Mouse (Mus musculus) neural tube, embryonic 14.5 days (tissue): ENCODE results near the gene Tmem30c. TPM values are rescaled to one million over a fixed set of nuclear protein-coding genes. Genes with fewer than 3 reads are reported as not detected.

Experiments used
- ATAC-seq: fragments of 200-750 bp; cut with Nextera tagmentation; 2 replicates; pipeline ENCODE4 v1.8.0; 2017; ENCODE audit warnings: low read depth, mild to moderate bottlenecking, moderate TSS enrichment, moderate library complexity
- H3K27ac ChIP-seq: fragments of 300-500 bp; sonication (generic); 2 replicates; pipeline ENCODE4 v1.5.1; 2014; ENCODE audit warnings: low read depth, mild to moderate bottlenecking, control low read depth, low read length, moderate library complexity, mixed read lengths
- H3K27me3 ChIP-seq: fragments of 300-500 bp; sonication (generic); 2 replicates; pipeline ENCODE4 v1.6.1; 2014; ENCODE audit warnings: low read length; ENCODE audit not compliant: control insufficient read depth, insufficient read depth
- H3K36me3 ChIP-seq: fragments of 300-500 bp; sonication (generic); 2 replicates; pipeline ENCODE4 v1.6.1; 2014; ENCODE audit warnings: low read length, mixed read lengths; ENCODE audit not compliant: control insufficient read depth, insufficient read depth
- H3K4me1 ChIP-seq: fragments of 300-500 bp; sonication (generic); 2 replicates; pipeline ENCODE4 v1.6.1; 2014; ENCODE audit warnings: low read length; ENCODE audit not compliant: control insufficient read depth, insufficient read depth
- H3K4me2 ChIP-seq: fragments of 300-500 bp; sonication (generic); 2 replicates; pipeline ENCODE4 v1.6.1; 2014; ENCODE audit warnings: mild to moderate bottlenecking, low read depth, low read length, control low read depth
- H3K4me3 ChIP-seq: fragments of 300-500 bp; sonication (generic); 2 replicates; pipeline ENCODE4 v1.5.1; 2014; ENCODE audit warnings: low read depth, low read length, control low read depth, mixed read lengths
- H3K9ac ChIP-seq: fragments of 300-500 bp; sonication (generic); replicated peaks from 2 replicates; pipeline ENCODE4 v1.6.1; 2014; ENCODE audit warnings: low read depth, mild to moderate bottlenecking, control low read depth, low read length, mixed read lengths
- H3K9me3 ChIP-seq: fragments of 300-500 bp; sonication (generic); 2 replicates; pipeline ENCODE4 v1.6.1; 2016; ENCODE audit warnings: low read length; ENCODE audit not compliant: control insufficient read depth
- WGBS: fragments of 180-500 bp; shearing (Covaris S2); extraction: QIAGEN DNeasy Blood & Tissue Kit; methylation state at CpG from one replicate; pipeline ENCODE4 v1.1.7; 2014; 5-methylcytosine and 5-hydroxymethylcytosine counted together
- polyA plus RNA-seq: library from polyadenylated mRNA; unstranded; fragments of >200 nt; fragmentation: Nextera tagmentation; extraction: Ambion mirVana; gene quantifications from 2 replicates; pipeline ENCODE4 v1.2.1, GENCODE M21; 2014

Tmem30c gene
- polyA plus RNA-seq, 1 experiment from 2014 or later, result 0.74 TPM

DNA sequence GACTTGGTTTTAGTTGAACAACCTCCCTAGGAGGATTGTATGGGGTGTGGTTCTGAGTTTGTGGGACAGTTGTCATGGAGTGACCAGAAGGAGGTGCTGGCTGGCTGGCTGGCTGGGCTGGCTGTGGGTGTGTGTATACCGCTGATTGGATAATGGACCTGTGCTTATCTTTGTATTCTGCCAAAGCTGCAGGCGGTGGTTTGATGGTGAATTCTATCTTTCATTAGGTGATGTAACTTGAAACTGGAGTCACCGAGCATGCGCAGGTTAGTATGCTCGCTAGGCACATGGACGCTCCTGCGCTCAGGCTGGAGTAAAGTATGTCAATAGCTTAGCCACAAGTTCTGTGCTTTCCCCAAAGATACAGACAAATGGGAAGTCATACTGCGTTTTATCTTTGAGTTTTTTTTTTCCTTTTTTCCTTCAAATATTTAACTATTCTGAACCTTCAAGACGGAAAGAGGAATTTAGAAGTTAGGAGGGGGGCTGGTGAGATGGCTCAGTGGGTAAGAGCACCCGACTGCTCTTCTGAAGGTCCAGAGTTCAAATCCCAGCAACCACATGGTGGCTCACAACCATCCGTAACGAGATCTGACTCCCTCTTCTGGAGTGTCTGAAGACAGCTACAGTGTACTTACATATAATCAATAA, 13.6 kb downstream of the Tmem30c start:
- H3K4me2 ChIP-seq, result no peak overlapping the region
- ATAC-seq, result no peak
- H3K9me3 ChIP-seq, result no peaks in the 10 kb centered on the region
- no peak overlapping the region for H3K27ac ChIP-seq
- no peak overlapping the region for H3K4me3 ChIP-seq
- no peaks in the 10 kb centered on the region for H3K4me1 ChIP-seq
- WGBS, result 94% methylated on average over 10 of the region's 12 CpGs
- no peaks in the 10 kb centered on the region for H3K27me3 ChIP-seq
- no peak overlapping the region for H3K9ac ChIP-seq
- no peaks in the 10 kb centered on the region for H3K36me3 ChIP-seq

DNA sequence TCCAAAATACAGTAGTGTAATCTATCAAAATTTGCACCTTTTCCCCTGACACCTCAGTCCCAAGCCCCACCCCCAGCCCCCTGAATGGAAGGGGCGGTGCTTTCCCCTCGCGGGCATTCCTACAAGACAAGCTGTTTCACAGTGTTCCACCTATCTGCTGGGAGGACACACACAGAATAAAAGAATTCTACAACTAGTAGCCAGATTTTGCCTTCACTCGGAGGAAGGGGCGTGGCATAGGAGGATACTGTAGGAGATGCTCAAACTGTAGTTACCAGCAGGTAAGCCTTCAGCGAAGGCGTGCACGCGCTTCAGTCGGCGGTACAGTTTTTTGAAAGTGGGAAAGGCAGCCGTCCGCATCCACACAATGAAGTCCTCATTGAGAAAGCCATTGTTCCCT, 22.9 kb downstream of the Tmem30c start:
- Histone ChIP-seq H3K4me1 (no peaks in the 10 kb centered on the region), H3K4me2 (no peak overlapping the region), H3K9ac (no peak overlapping the region), H3K4me3 (no peak overlapping the region), H3K9me3 (no peaks in the 10 kb centered on the region), H3K36me3 (no peaks in the 10 kb centered on the region), H3K27ac (no peak overlapping the region), H3K27me3 (no peaks in the 10 kb centered on the region)
- 91% methylated on average over 13 of the region's 13 CpGs for WGBS
- ATAC-seq, result no peak

DNA sequence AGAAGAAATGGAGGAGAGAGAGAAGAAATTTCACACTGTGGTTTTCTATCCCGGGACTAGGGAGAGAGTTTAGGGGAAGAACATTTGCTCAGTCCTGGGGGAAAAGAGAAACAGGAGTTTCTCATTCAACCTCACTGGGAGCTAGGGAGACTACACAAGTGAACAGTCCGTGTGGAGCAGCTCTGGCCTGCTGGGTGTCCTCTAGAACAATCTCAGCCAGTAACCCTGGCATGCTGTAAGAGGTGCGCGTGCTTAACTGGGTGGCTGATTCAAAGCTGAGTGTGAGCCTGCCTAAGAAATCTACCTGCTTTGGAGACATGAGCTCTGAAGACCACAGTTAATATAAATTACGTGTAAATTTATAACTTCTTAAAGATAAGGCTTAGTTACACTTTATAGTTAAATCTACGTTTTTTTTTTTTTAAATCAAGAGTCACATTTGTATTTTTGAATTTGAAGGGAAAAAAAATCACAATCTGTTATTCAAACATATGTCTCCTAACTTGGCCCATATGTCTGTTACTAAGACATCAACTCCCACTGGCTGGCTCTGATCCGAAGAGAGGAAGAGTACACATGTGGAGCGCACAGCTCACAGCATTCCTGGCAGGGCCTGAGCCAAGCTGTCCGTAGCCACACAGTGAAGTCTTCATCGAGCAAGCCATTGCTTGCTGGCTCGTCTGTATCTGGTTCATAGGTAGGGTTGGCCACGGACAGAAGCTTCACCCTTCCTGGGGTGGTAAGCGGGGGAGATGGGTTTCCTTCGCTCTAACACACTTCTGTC, 24.4 kb downstream of the Tmem30c start:
- H3K36me3 ChIP-seq, result no peaks in the 10 kb centered on the region
- no peak overlapping the region for H3K4me3 ChIP-seq
- no peak for ATAC-seq
- no peak overlapping the region for H3K27ac ChIP-seq
- no peak overlapping the region for H3K4me2 ChIP-seq
- WGBS, result 88% methylated on average over 14 of the region's 14 CpGs
- H3K27me3 ChIP-seq, result no peaks in the 10 kb centered on the region
- H3K9me3 ChIP-seq, result no peaks in the 10 kb centered on the region
- no peak overlapping the region for H3K9ac ChIP-seq
- H3K4me1 ChIP-seq, result no peaks in the 10 kb centered on the region

DNA sequence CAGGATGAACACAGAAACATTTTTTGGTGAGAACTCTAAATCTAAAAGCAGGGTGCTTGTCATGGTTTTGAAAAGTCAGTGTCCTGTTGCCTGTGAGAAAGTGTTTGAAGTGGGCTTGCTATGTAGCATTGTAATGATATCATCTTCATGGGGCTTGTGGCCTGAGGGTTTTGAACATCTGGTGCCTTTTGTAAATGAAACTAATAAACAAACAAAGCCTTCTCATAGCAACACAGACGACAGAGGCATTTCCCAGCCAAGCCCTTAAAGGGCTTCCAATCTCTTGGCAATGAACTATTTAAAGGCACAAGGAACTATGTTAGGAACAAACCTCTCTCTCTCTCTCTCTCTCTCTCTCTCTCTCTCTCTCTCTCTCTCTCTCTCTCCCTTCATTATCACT, 25.6 kb downstream of the Tmem30c start:
- Histone ChIP-seq H3K36me3 (no peaks in the 10 kb centered on the region), H3K4me3 (no peak overlapping the region), H3K27ac (no peak overlapping the region), H3K9ac (no peak overlapping the region), H3K4me1 (no peaks in the 10 kb centered on the region), H3K4me2 (no peak overlapping the region), H3K27me3 (no peaks in the 10 kb centered on the region), H3K9me3 (no peaks in the 10 kb centered on the region)
- no peak for ATAC-seq
- 9% methylated on average over 1 of the region's 1 CpGs for WGBS

DNA sequence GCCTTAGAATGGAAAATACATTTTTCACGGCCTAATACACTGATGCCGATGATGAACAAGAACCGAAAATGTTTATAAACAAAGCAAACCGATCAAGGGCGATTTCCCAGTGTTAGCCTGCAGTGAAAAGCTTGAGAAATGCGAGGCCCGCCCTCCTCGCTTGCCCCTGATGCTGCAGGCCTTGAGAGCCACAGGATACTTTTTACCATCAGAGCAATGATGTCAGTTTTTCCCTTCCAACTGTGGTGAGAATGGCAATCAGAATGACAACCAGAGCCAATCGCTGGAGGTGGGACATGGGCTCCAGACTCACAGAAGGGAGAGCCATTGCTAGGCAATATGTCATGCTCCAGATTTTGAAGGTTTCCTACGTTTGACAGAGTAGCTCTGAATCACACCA, 32.5 kb downstream of the Tmem30c start:
- WGBS, result 88% methylated on average over 10 of the region's 10 CpGs
- H3K27me3 ChIP-seq, result no peaks in the 10 kb centered on the region
- H3K9me3 ChIP-seq, result no peaks in the 10 kb centered on the region
- ATAC-seq, result no peak
- no peaks in the 10 kb centered on the region for H3K36me3 ChIP-seq
- H3K27ac ChIP-seq, result no peak overlapping the region
- no peak overlapping the region for H3K9ac ChIP-seq
- no peak overlapping the region for H3K4me3 ChIP-seq
- no peaks in the 10 kb centered on the region for H3K4me1 ChIP-seq
- H3K4me2 ChIP-seq, result no peak overlapping the region

DNA sequence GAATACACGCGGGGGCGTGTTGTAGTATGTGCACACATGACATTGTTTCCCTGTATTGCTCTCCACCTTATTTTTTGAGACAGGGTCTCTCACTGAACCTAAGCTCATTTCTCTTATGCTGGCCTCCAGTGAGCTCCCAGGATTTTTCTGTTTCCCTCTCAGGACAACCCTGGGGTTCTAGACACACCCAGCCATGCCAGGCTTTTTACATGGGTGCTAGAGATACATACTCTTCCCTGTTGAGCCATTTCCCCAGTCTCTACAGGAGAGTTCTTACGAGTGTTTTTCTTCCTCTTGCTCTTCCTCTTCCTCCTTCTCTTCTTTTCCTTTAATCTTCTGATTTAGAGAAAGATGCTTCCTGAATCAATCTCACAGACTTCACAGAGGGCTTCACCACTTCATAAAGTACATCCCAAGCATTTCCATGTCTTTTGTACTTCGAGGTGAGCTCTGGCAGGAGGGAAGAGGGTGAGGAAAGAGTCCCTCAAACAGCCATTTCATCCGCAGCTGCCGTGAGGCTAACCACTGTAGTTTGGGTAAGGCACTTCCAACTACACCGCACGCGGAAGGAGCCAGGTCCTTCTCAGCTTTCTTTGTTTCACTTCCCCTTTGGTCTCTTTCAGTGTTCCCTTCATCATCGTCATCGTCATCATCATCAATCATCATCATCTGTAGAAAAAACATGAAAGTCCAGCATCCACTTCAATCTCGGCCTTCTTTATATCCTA, 33.1 kb downstream of the Tmem30c start:
- Histone ChIP-seq H3K9ac (no peak overlapping the region), H3K36me3 (no peaks in the 10 kb centered on the region)
- WGBS, result 85% methylated on average over 13 of the region's 13 CpGs

DNA sequence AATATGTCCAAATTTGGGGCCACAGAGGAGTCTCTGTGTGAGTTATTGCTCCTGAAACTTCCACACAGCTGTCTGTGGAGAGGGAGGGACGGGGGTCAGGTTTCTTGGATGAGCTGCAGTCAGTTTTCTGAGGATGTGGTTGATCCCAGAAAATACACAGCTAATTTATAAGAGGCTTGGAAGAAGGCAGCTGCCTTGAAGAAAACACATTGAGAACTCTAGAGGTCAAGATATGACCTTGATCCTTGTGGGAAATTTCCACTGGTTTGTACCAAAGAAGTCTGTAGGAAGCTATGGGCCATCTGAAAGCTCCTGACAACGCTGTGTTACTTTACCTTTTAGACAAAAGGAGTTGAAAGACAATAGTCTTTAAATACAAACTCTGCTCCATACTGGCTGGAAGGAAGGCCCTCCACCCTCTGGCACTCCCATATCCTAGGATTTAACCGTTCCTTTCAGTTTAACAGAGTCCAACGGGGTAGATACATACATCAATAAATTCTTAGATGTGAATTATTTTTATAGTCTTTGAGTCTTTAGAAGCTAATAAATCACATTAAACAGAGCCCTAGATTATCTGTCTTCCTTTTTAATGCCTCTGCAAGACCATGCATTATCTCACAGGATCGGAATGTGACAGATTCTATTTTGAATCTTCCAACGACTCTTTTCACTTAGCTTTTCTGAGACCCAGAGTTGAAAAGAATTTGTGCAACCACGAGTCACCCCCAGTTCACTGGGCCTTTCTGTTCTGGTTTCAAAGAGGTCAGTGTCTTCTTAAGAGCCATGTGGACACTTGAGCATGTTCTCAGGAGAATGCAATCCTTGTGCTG, 40.9 kb downstream of the Tmem30c start:
- no peaks in the 10 kb centered on the region for H3K9me3 ChIP-seq
- no peak overlapping the region for H3K4me2 ChIP-seq
- H3K27ac ChIP-seq, result no peak overlapping the region
- H3K9ac ChIP-seq, result no peak overlapping the region
- H3K4me3 ChIP-seq, result no peak overlapping the region
- H3K36me3 ChIP-seq, result no peaks in the 10 kb centered on the region
- no peaks in the 10 kb centered on the region for H3K4me1 ChIP-seq
- H3K27me3 ChIP-seq, result no peaks in the 10 kb centered on the region
- ATAC-seq, result no peak
- 40% methylated on average over 7 of the region's 7 CpGs for WGBS

More for the DNA sequence above, 33.1 kb downstream of the Tmem30c start:
- H3K4me2 ChIP-seq, result no peak overlapping the region
- no peaks in the 10 kb centered on the region for H3K9me3 ChIP-seq
- H3K27ac ChIP-seq, result no peak overlapping the region
- no peaks in the 10 kb centered on the region for H3K4me1 ChIP-seq
- H3K27me3 ChIP-seq, result no peaks in the 10 kb centered on the region
- no peak overlapping the region for H3K4me3 ChIP-seq
- ATAC-seq, result no peak

DNA sequence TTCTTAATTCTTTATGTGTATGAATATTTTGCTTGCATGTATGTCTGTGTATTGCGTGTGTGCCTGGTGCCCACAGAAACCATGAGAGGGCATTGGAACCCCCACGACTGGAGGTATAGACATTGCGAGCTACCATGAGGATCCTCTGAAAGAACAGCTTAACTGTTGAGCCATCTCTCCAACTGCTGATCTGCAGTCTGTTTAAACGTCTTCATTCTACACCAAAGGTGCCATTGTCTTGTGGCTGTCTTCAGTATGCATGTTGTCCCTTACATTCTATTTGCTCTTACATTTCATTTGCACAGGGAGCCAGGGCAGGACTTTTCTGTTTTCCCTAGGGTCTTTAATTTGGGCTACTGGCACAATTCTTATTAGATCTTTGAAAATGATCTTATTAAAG, 41.7 kb downstream of the Tmem30c start:
- Histone ChIP-seq H3K27me3 (no peaks in the 10 kb centered on the region), H3K4me2 (no peak overlapping the region), H3K36me3 (no peaks in the 10 kb centered on the region), H3K27ac (no peak overlapping the region), H3K9ac (no peak overlapping the region), H3K4me1 (no peaks in the 10 kb centered on the region), H3K4me3 (no peak overlapping the region), H3K9me3 (no peaks in the 10 kb centered on the region)
- no peak for ATAC-seq
- WGBS, result 92% methylated on average over 4 of the region's 4 CpGs
